Mouse (Mus musculus): Measurements from ENCODE around the gene 4930469K13Rik.

GRCm38 (mm10) chr11:34077870-34078269, 20.5 kb downstream of the 4930469K13Rik start:
- no peak for TF ChIP-seq POLR2AphosphoS2 (IDR thresholded peaks at IDR 0.05; ENCODE audit: low read length)
- TF ChIP-seq TCF12 (IDR thresholded peaks at IDR 0.05; ENCODE audit: low read depth, low read length): no peak
- TF ChIP-seq MAZ (IDR thresholded peaks at IDR 0.05; ENCODE audit: low read depth, low read length): no peak

All from MEL (cell line).